ENCODE assay signal across 9 mouse cellular contexts in the genomic region with DNA sequence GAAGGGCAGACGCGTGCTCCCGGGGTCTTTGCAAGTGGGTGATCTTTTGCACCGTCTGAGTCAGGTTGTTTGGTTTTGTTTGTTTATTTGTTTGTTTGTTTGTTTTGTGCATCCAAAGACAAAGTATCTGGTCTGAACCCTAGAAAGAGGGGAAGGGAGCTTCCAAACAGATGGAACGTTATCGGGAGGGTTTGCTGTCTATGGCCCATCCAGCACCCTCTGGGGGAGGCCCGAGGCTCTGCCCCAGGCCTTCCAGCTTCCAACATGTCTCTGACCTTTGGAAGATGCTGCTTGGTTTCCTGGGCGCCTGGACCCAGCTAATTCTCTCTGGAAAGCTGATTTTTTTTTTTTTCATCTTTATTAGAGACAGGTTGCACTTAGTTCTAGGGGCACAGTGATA. TPM values are rescaled to one million over a fixed set of nuclear protein-coding genes. Genes with fewer than 3 reads are reported as not detected.
DNase-seq lines count a peak whose midpoint lies in the region; ATAC-seq and TF ChIP-seq lines count a peak whose summit lies in the region.
"Had no signal": no experiment of that assay in that cellular context is flagged by ENCODE, and none has a peak within 500 bp of the region (broad histone marks: within the 10 kb centered on the region; RNA-seq: fewer than 3 reads in every experiment).

No protein-coding gene starts in this region.

- H3K27me3 ChIP-seq in cerebellum, adult 2 months (ENCODE audit: control insufficient read depth, insufficient read depth, low read length), result no peaks in the 10 kb centered on the region
- no peaks in the 10 kb centered on the region for H3K27me3 ChIP-seq in testis, adult 2 months (ENCODE audit: control insufficient read depth, insufficient read depth, low read length)
- H3K27me3 ChIP-seq in liver, embryonic 13.5 days, result peaks cover 60% of the 10 kb centered on the region

- DNase-seq in cerebellum, adult 2 months, result peak in 1 of 2 experiments; percentile 55
- DNase-seq in cerebellum, adult 11 months, result no peak
- DNase-seq in testis, postnatal 14 days (ENCODE audit: low spot score), result no peak
- DNase-seq in liver, embryonic 13.5 days, result no peak
- DNase-seq in urinary bladder, postnatal 10 days (ENCODE audit: low spot score), result no peak
- no peak for DNase-seq in ovary, postnatal 10 days (ENCODE audit: low spot score)
- DNase-seq: lung, postnatal 14 days had no signal

- 11% methylated on average over 8 of the region's 8 CpGs for WGBS in cerebellum, adult 2 months
- WGBS in liver, embryonic 13.5 days (ENCODE audit: insufficient replicate concordance), result 17% methylated on average over 8 of the region's 8 CpGs

- H3K9me3 ChIP-seq in liver, embryonic 13.5 days (replicated peaks), result peaks cover 4% of the 10 kb centered on the region; the same call in 1 of the 2 replicates

- H3K4me1 ChIP-seq in cerebellum, adult 2 months (ENCODE audit: control insufficient read depth, insufficient read depth, low read length), result peaks cover 7% of the 10 kb centered on the region
- peaks cover 9% of the 10 kb centered on the region for H3K4me1 ChIP-seq in testis, adult 2 months (ENCODE audit: control insufficient read depth, insufficient read depth, low read length)
- H3K4me1 ChIP-seq in liver, embryonic 13.5 days (replicated peaks), result peaks cover 9% of the 10 kb centered on the region; the same call in 1 of the 2 replicates

- no peak for ATAC-seq in liver, embryonic 13.5 days (ENCODE audit: low read depth)
- ATAC-seq in frontal cortex, adult (ENCODE audit: low TSS enrichment), result no peak

- 0 out of 2 replicates have a peak overlapping the region, but pooled peaks have one; percentile 75 for H3K4me2 ChIP-seq in liver, embryonic 13.5 days

- H3K9ac ChIP-seq in liver, embryonic 13.5 days, result no peak overlapping the region

- no peaks in the 10 kb centered on the region for H3K36me3 ChIP-seq in testis, adult 2 months (ENCODE audit: control insufficient read depth, insufficient read depth, low read length)
- H3K36me3 ChIP-seq in liver, embryonic 13.5 days, result no peaks in the 10 kb centered on the region

- no peak for TF ChIP-seq CTCF in cerebellum, adult 2 months (IDR thresholded peaks at IDR 0.05; ENCODE audit: borderline replicate concordance, insufficient read depth, low read depth, low read length)
- TF ChIP-seq CTCF in testis, adult 2 months (IDR thresholded peaks at IDR 0.05; ENCODE audit: control insufficient read depth, insufficient read depth, insufficient replicate concordance, low read depth, low read length), result no peak

- H3K4me3 ChIP-seq in cerebellum, adult 2 months (replicated peaks; ENCODE audit: insufficient read depth, low read depth, low read length), result peak overlapping the region; percentile 92
- peak overlapping the region; percentile 72 for H3K4me3 ChIP-seq in testis, adult 2 months (ENCODE audit: control insufficient read depth, low read depth, low read length)
- no peak overlapping the region for H3K4me3 ChIP-seq in liver, embryonic 13.5 days (replicated peaks)

- no peak for TF ChIP-seq POLR2A in cerebellum, adult 2 months (IDR thresholded peaks at IDR 0.05; ENCODE audit: borderline replicate concordance, insufficient read depth, low read length)
- TF ChIP-seq POLR2A in testis, adult 2 months (IDR thresholded peaks at IDR 0.05; ENCODE audit: control insufficient read depth, low read depth, low read length), result no peak

- H3K27ac ChIP-seq in cerebellum, adult 2 months (ENCODE audit: insufficient read depth, low read length), result peak overlapping the region; percentile 30
- H3K27ac ChIP-seq in testis, adult 2 months (ENCODE audit: control insufficient read depth, insufficient read depth, low read depth, low read length), result no peak overlapping the region
- H3K27ac ChIP-seq in liver, embryonic 13.5 days, result no peak overlapping the region

RNA-seq across cellular contexts. Expression of a gene that starts 1.4 kb away (rescaled TPM):
- 77.8 and 91.5 TPM in 2 replicates for polyA plus RNA-seq in cerebellum, adult 2 months (2012; rRNA removed)
- 37.0 and 42.7 TPM in 2 replicates for polyA plus RNA-seq in testis, adult 2 months (2012; rRNA removed)
- 1.1 and 1.3 TPM in 2 replicates for polyA plus RNA-seq in liver, embryonic 13.5 days (2015; fragmentation: Nextera tagmentation; extraction: Ambion mirVana)

RNA-seq across cellular contexts. Expression of a gene that starts 22.4 kb away (rescaled TPM):
- polyA plus RNA-seq in cerebellum, adult 2 months (2012; rRNA removed), result not detected in 2 replicates
- 0.30 TPM in 1 of 2 replicates, not detected in the other for polyA plus RNA-seq in testis, adult 2 months (2012; rRNA removed)
- not detected in 2 replicates for polyA plus RNA-seq in liver, embryonic 13.5 days (2015; fragmentation: Nextera tagmentation; extraction: Ambion mirVana)

RNA-seq across cellular contexts. Expression of a gene that starts 36.0 kb away (rescaled TPM):
- not detected in 2 replicates for polyA plus RNA-seq in cerebellum, adult 2 months (2012; rRNA removed)
- polyA plus RNA-seq in testis, adult 2 months (2012; rRNA removed), result not detected in 2 replicates
- polyA plus RNA-seq in liver, embryonic 13.5 days (2015; fragmentation: Nextera tagmentation; extraction: Ambion mirVana), result not detected in 2 replicates

RNA-seq across cellular contexts. Expression of a gene that starts 41.9 kb away (rescaled TPM):
- 1.3 and 1.4 TPM in 2 replicates for polyA plus RNA-seq in cerebellum, adult 2 months (2012; rRNA removed)
- polyA plus RNA-seq in testis, adult 2 months (2012; rRNA removed), result 2.7 and 4.1 TPM in 2 replicates
- 1.6 and 1.9 TPM in 2 replicates for polyA plus RNA-seq in liver, embryonic 13.5 days (2015; fragmentation: Nextera tagmentation; extraction: Ambion mirVana)

Comparison
In these comparisons a context has a peak if more than half of its experiments do, and no peak if none do; other contexts are left out.
1. RNA of a gene that starts 1.4 kb away (polyA plus RNA-seq): 77.8 to 91.5 TPM in cerebellum, adult 2 months and 37.0 to 42.7 TPM in testis, adult 2 months; 1.1 to 1.3 TPM in liver, embryonic 13.5 days; every median in the first group is over 10 times any median in the second.